Mouse (Mus musculus) cerebellum, adult (tissue): Measurements from ENCODE around the gene Pramef20.
"Not testable (repeated sequence)": the region's sequence is repeated elsewhere in the genome, so short reads cannot be mapped to it uniquely, and the experiment has no call there.

ENCODE experiments used
- ATAC-seq: cut with Nextera tagmentation; 2 replicates; pipeline ENCODE4 v1.9.2; 2017; ENCODE audit warnings: mild to moderate bottlenecking, moderate library complexity, mixed read lengths; ENCODE audit not compliant: insufficient number of reproducible peaks, low FRiP score, low TSS enrichment

Pramef20 gene

DNA sequence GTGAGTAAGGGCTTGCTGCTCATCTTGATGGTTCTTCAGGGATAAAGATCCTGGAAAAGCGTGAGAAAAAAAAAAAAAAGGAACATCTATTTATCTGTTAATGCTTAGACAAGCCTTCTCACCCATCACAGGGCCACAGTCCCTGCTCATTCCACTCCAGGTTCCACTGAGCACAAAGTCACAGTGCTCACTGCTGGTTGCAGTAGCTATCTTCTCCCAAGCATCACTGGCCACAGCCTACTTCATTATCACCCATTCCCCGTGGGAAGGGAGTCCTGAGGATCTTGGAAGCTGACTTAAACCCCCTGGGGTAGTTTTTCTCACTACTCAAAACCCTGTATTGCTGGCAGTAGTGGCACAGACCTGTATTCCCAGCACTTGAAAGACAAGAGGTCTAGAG, at the start of gene Pramef20:
Gene Pramef20, minus strand, starts transcription at position 23 of the 400 bp plus-strand sequence.
- ATAC-seq: no peak

DNA sequence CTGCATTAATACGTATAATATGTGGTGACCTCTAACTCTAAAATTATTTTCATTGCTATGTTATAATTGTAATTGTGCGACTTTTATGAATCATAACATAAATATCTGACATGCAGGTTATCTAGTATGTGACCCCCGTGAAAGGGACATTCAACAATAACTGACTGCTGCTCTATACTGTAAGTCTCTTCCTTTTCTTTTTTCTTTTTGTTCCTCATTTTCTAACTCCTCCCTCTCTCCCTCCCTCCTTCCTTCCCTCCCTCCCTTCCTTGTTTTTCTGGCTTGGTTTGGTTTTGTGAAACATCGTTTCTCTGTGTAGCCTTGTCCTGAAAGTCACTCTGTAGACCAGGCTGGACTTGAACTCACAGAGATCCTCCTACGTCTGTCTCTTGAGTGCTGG, 46.9 kb upstream of the Pramef20 start:
- no peak for ATAC-seq

DNA sequence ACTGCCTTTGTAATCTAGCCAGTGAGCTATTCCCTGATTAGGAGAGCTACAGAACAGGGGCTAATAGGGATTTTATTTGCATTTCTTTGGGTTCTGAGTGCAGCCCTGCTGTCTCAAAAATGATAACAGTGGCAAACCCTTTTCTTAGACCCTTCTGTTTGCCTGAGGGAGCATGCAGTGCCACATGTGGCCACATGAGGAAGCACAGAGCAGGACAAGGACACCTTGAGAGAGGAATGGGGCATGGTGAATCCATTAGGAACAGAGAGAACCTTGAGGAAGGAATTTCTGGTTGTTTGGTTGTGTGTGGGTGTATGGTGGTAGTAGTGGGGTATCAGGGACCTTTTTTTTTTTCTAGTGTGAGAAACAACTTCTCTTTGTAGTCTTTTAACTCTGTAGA, 42.9 kb upstream of the Pramef20 start:
- ATAC-seq: no peak

GRCm38 (mm10) chr4:144408290-144408689, 30.6 kb upstream of the Pramef20 start, which contains the start of gene Pramef12:
Gene Pramef12, minus strand, starts transcription at chr4:144408464.
- ATAC-seq: no peak

- ATAC-seq: no peak
Measured at GRCm38 (mm10) chr4:144406261-144406660, 28.5 kb upstream of the Pramef20 start.

GRCm38 (mm10) chr4:144404456-144405086, 26.8 kb upstream of the Pramef20 start:
- ATAC-seq: no peak

DNA sequence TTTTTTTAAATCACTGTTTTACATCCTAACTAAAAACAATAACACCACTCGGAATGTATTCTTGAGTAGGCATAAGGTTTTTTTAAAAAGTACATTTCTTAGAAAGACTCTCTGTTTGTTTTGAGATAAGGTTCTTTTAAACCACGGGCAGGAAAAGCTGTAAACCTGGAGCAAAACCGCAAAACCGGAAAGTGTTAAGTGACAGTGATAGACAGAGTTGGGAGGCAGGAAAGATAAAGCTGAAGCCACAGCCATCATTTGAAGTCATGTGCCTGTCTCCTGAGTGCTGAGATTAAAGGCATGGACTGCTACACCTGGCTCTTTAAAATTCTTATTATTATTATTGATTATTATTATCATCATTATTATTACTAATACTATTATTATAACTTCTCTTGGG, 25.0 kb upstream of the Pramef20 start:
- ATAC-seq: no peak

DNA sequence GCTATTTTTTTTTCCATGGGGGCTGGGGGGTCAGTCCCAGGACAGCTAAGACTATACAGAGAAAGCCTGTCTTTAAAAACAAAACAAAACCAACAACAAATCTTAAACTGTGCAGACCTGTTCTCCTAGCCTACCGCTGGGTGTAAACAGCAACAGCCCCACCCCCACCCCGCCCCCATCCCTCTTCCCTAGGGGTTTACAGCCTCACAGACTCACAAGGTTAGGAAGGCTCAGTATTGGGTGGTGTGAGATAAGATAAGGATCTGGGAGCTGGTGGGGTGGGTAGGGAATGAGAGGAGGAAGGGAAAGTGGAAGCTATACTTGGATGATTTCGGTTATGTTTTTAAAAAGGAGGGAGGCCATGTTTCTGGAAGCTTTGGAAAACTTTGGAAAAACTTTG, 18.6 kb upstream of the Pramef20 start:
- ATAC-seq: no peak

- not testable (repeated sequence) for ATAC-seq
Measured at GRCm38 (mm10) chr4:144357642-144358041, 20.1 kb downstream of the Pramef20 start, which contains the start of gene Gm13119. Gene Gm13119, plus strand, starts transcription at chr4:144357942.

DNA sequence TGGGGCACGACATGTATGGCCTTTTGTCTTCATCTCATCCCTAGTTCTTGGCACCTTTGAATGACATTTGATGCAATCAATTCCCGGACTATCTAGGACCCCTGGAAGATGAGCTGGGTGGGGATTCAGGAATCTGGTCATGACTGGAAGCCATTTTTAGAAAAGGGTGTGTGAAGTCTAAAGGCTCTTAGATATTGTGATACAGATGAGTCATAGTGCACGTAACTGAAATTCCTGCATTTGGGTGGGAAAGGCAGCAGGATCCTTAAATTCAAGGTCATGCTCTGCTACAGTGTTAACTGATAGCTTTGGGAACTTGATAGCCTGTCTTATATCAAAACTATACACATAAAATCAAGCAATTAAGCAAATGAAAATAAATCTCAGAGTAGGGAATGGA, 41.9 kb downstream of the Pramef20 start:
- ATAC-seq: not testable (repeated sequence)

GRCm38 (mm10) chr4:144329949-144330348, 47.8 kb downstream of the Pramef20 start, which contains the start of gene Gm13128:
Gene Gm13128, plus strand, starts transcription at chr4:144330249.
- not testable (repeated sequence) for ATAC-seq
